Mouse (Mus musculus): ENCODE measurements around the gene Gnptg. TPM values are rescaled to one million over a fixed set of nuclear protein-coding genes. Genes with fewer than 3 reads are reported as not detected.

The Gnptg gene
- total RNA-seq, 2 experiments from 2014 or later, result 41.2 to 43.2 TPM

DNA sequence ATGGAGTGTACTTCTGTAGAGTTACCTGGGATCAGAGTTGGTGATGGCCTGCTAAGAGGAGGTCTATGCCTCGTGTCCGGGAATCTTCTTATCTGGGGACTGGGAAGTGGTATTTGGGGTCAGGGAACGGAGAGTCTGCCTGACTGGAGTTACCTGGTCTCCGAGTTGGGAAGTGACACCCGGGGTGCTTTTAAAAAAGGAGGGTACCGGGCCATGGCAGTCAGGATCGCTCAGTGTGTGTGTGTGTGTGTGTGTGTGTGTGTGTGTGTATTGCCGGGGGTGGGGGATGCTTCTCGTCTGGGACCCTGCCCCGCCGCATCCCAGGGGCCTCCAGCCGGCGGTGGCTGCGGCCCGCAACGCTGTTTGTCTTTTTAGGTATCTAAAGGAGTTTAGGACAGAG, 50.8 kb downstream of the Gnptg start:
- no peak for DNase-seq

DNA sequence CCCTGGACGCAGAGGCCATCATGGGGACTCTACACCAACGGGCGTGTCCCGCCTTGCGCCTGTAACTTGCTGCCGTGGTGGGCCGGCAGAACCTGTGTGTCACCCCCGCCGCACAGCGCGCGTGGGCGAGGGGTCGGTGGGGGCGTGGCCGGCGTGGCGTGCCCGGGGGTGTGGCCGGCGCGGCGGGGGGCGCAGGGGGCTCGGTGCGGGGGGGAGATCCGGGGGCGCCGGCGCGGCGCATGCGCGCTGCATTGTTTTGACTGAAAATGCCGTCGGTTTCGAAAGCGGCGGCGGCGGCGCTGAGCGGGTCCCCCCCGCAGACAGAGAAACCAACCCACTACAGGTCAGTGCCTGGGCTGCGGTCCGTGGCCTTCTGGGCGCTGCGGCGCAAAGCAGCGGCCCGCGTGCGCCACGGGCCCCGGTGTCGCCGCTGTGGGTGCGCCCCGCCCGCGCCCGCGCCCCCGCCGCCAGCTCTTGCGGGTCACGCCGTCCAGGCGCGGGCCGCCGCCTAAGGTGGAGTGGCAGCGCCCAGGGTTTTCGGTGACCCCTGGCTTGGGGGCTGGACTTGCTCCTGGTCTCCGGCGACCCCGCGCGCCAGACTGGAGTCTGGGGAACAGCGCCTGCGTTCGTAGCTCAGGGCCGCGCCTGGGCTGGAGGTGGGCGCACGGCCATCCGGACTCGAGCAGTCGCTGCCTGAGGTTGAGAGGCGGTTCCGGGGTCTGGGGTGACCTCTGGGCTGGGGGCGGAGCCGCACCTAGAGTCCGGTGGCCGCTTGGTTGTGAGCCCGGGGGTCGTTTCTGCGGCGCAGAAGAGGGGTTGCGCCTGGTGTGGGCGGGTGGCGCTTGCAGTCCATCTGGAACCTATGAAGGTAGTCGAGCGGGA, 51.5 kb downstream of the Gnptg start, which contains the start of gene Unkl:
Gene Unkl, plus strand, starts transcription at position 248 of the 882 bp plus-strand sequence.
- DNase-seq, result peak; percentile 86 to 91

DNA sequence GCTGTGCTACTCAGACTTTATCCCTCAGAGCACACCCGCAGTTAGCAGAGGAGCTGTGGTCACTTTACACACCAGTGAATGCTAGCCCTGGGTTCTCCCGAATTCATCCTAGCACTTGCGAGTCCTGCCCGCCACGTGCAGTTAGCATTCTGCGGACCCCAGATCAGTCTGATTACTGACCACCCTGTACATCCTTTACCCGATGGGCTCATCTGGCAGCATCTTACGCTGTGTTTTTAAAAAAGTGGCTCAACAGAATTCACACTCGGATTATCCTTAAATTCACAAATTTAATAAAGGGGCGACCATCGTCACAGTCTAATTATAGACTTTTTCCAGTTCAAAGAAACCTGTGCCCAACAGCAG, 52.2 kb downstream of the Gnptg start:
- no peak for DNase-seq

DNA sequence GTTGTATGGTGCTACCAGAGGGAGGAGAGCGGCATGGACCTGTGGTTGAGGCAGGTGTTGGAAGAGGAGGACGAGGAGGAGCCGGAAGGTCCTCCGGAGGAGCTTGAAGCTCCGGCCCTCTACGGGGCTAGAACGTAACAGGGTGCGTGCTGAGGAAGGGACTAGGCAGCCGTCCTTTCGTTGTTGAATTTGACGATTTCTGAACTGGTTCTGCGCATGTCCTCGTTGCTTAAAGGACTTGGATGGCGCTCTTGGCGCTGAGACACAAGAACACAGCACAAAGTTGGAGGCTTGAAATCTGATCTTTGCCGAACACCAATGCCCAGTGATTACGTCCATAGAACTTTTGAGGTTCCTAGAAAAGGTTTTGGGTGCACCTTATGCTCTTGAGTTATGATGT, 55.0 kb downstream of the Gnptg start:
- DNase-seq, result no peak

- DNase-seq, result peak; percentile 97 to 98
These were observed 55.7 kb downstream of the Gnptg start, which contains the start of gene BC003965 for GRCm38 (mm10) chr17:25184129-25184691. BC003965 (plus strand) TSS chr17:25184554.

Small RNA genes within 50 kb of the gene (microRNA-seq; reads per million reads assigned to microRNA genes)
- gene Mir3547, result 10.5 reads per million, percentile 25 among the genes with 10 or more reads in this experiment

Other genes starting within 250 kb of the Gnptg start
- 10 to 100 TPM; 18.8 to 21.5 TPM for gene Cramp1l, start 224.3 kb downstream of the Gnptg start, total RNA-seq (2021)
- 10 to 100 TPM; 18.9 to 32.1 TPM for gene Ift140, start 224.0 kb downstream of the Gnptg start, total RNA-seq (2021)
- 10 to 100 TPM; 31.4 to 39.7 TPM for gene Tmem204, start 156.5 kb downstream of the Gnptg start, total RNA-seq (2021)
- 10 to 100 TPM; 19.7 to 22.4 TPM for gene Telo2, start 124.2 kb downstream of the Gnptg start, total RNA-seq (2021)
- not detected for gene Ptx4, start 119.4 kb downstream of the Gnptg start, total RNA-seq (2021)
- gene Clcn7, start 106.7 kb downstream of the Gnptg start, total RNA-seq (2021), result 10 to 100 TPM; 42.0 to 43.8 TPM
- not detected for gene Ccdc154, start 77.7 kb downstream of the Gnptg start, total RNA-seq (2021)
- under 1 TPM in 1 of 2 experiments, not detected in 1; 0.43 TPM for gene Gm38655, start 64.7 kb downstream of the Gnptg start, total RNA-seq (2021)
- 10 to 100 TPM; 18.7 to 20.7 TPM for gene BC003965, start 55.6 kb downstream of the Gnptg start, total RNA-seq (2021)
- 10 to 100 TPM; 16.5 to 17.6 TPM for gene Unkl, start 51.7 kb downstream of the Gnptg start, total RNA-seq (2021)
- 10 to 100 TPM; 23.1 to 29.0 TPM for gene Tsr3, start within 50 bp of the Gnptg start, total RNA-seq (2021)
- 10 to 100 TPM in 1 of 2 experiments, 1 to 10 TPM in 1; 6.9 to 10.7 TPM for gene Baiap3, start 16.2 kb upstream of the Gnptg start, total RNA-seq (2021)
- gene Ube2i, start 34.5 kb upstream of the Gnptg start, total RNA-seq (2021), result 100 to 1,000 TPM; 242 to 248 TPM
- under 1 TPM; 0.30 to 0.43 TPM for gene Prss34, start 58.3 kb upstream of the Gnptg start, total RNA-seq (2021)
- gene Prss28, start 68.5 kb upstream of the Gnptg start, total RNA-seq (2021), result not detected
- not detected for gene Prss29, start 78.5 kb upstream of the Gnptg start, total RNA-seq (2021)
- 1 to 10 TPM in 1 of 2 experiments, under 1 TPM in 1; 0.63 to 1.2 TPM for gene Tpsab1, start 105.4 kb upstream of the Gnptg start, total RNA-seq (2021)
- gene Tpsb2, start 126.2 kb upstream of the Gnptg start, total RNA-seq (2021), result 1 to 10 TPM; 2.8 to 3.2 TPM
- not detected for gene Tpsg1, start 129.1 kb upstream of the Gnptg start, total RNA-seq (2021)
- gene Cacna1h, start 193.7 kb upstream of the Gnptg start, total RNA-seq (2021), result 10 to 100 TPM; 58.7 to 97.3 TPM
- not detected for gene Tekt4, start 214.5 kb upstream of the Gnptg start, total RNA-seq (2021)